Mouse (Mus musculus): ENCODE results near the gene Scn11a. TPM values are rescaled to one million over a fixed set of nuclear protein-coding genes. Genes with fewer than 3 reads are reported as not detected.

The Scn11a gene
- total and polyA plus RNA-seq, 3 experiments: 0.04 to 0.05 TPM; not detected in 1

GRCm38 (mm10) chr9:119759457-119759856, 65.8 kb downstream of the Scn11a start:
- no peak overlapping the region for H3K9ac ChIP-seq (ENCODE audit: low read depth, low read length)
- H3K79me2 ChIP-seq (replicated peaks; ENCODE audit: control insufficient read depth, insufficient read depth, low read length): no peaks in the 10 kb centered on the region
- no peak overlapping the region for H3K27ac ChIP-seq
- no peaks in the 10 kb centered on the region for H3K27me3 ChIP-seq (ENCODE audit: control insufficient read depth, insufficient read depth, low read length)
- WGBS: 85% methylated on average over 1 of the region's 1 CpGs
- no peaks in the 10 kb centered on the region for H3K36me3 ChIP-seq (ENCODE audit: control insufficient read depth, insufficient read depth, low read length)
- TF ChIP-seq CTCF (IDR thresholded peaks at IDR 0.05) (0 out of 2 replicates have a peak, but pooled peaks have one; percentile 9), POLR2A (IDR thresholded peaks at IDR 0.05; ENCODE audit: insufficient read depth, low read depth, low read length) (no peak)
- intact Hi-C loops (cut with DNase I): no loop called here
- no peak for DNase-seq
- no peaks in the 10 kb centered on the region for H3K4me1 ChIP-seq (ENCODE audit: control insufficient read depth, insufficient read depth, low read length)
- no peak overlapping the region for H3K4me3 ChIP-seq

- TF ChIP-seq CTCF (IDR thresholded peaks at IDR 0.05): peak; percentile 69
- no peak for TF ChIP-seq POLR2A (IDR thresholded peaks at IDR 0.05; ENCODE audit: insufficient read depth, low read depth, low read length)
- TF ChIP-seq EP300 (IDR thresholded peaks at IDR 0.05; ENCODE audit: insufficient read depth, low read depth, low read length): 0 out of 2 replicates have a peak, but pooled peaks have one; percentile 14
- H3K4me1 ChIP-seq (ENCODE audit: control insufficient read depth, insufficient read depth, low read length): no peaks in the 10 kb centered on the region
- no peaks in the 10 kb centered on the region for H3K36me3 ChIP-seq (ENCODE audit: control insufficient read depth, insufficient read depth, low read length)
- H3K79me2 ChIP-seq (replicated peaks; ENCODE audit: control insufficient read depth, insufficient read depth, low read length): no peaks in the 10 kb centered on the region
- H3K27me3 ChIP-seq (ENCODE audit: control insufficient read depth, insufficient read depth, low read length): no peaks in the 10 kb centered on the region
- intact Hi-C loops (cut with DNase I): loop anchor here (2.0 to 5.0 kb wide), 2 partner anchors 89 to 291 kb away; no protein-coding TSS in a partner anchor
- no peak for DNase-seq
- no peak overlapping the region for H3K9ac ChIP-seq (ENCODE audit: low read depth, low read length)
- WGBS: 11% methylated on average over 5 of the region's 5 CpGs
- no peak overlapping the region for H3K4me3 ChIP-seq
- no peak overlapping the region for H3K27ac ChIP-seq
These were observed 73.7 kb downstream of the Scn11a start for GRCm38 (mm10) chr9:119751507-119751906.

- Histone ChIP-seq H3K79me2 (replicated peaks; ENCODE audit: control insufficient read depth, insufficient read depth, low read length) (no peaks in the 10 kb centered on the region), H3K27ac (no peak overlapping the region), H3K27me3 (ENCODE audit: control insufficient read depth, insufficient read depth, low read length) (no peaks in the 10 kb centered on the region), H3K36me3 (ENCODE audit: control insufficient read depth, insufficient read depth, low read length) (no peaks in the 10 kb centered on the region), H3K4me3 (no peak overlapping the region), H3K4me1 (ENCODE audit: control insufficient read depth, insufficient read depth, low read length) (no peaks in the 10 kb centered on the region), H3K9ac (ENCODE audit: low read depth, low read length) (no peak overlapping the region)
- intact Hi-C loops (cut with DNase I): no loop called here
- no peak for DNase-seq
- 64% methylated on average over 9 of the region's 9 CpGs for WGBS
- no peak for TF ChIP-seq EP300 (IDR thresholded peaks at IDR 0.05; ENCODE audit: insufficient read depth, low read depth, low read length)
- TF ChIP-seq CTCF (IDR thresholded peaks at IDR 0.05): no peak
- TF ChIP-seq POLR2A (IDR thresholded peaks at IDR 0.05; ENCODE audit: insufficient read depth, low read depth, low read length): no peak
These were observed 76.1 kb downstream of the Scn11a start for GRCm38 (mm10) chr9:119749112-119749511.

GRCm38 (mm10) chr9:119743900-119744299, 81.4 kb downstream of the Scn11a start:
- Histone ChIP-seq H3K27ac (no peak overlapping the region), H3K36me3 (ENCODE audit: control insufficient read depth, insufficient read depth, low read length) (no peaks in the 10 kb centered on the region), H3K9ac (ENCODE audit: low read depth, low read length) (no peak overlapping the region), H3K4me1 (ENCODE audit: control insufficient read depth, insufficient read depth, low read length) (no peaks in the 10 kb centered on the region), H3K79me2 (replicated peaks; ENCODE audit: control insufficient read depth, insufficient read depth, low read length) (no peaks in the 10 kb centered on the region), H3K27me3 (ENCODE audit: control insufficient read depth, insufficient read depth, low read length) (no peaks in the 10 kb centered on the region), H3K4me3 (no peak overlapping the region)
- WGBS: 32% methylated on average over 4 of the region's 4 CpGs
- DNase-seq: peak in 1 of 2 experiments; percentile 22
- TF ChIP-seq EP300 (IDR thresholded peaks at IDR 0.05; ENCODE audit: insufficient read depth, low read depth, low read length): no peak
- TF ChIP-seq POLR2A (IDR thresholded peaks at IDR 0.05; ENCODE audit: insufficient read depth, low read depth, low read length): no peak
- no peak for TF ChIP-seq CTCF (IDR thresholded peaks at IDR 0.05)
- intact Hi-C loops (cut with DNase I): no loop called here

GRCm38 (mm10) chr9:119743312-119743711, 81.9 kb downstream of the Scn11a start:
- H3K9ac ChIP-seq (ENCODE audit: low read depth, low read length): no peak overlapping the region
- H3K27me3 ChIP-seq (ENCODE audit: control insufficient read depth, insufficient read depth, low read length): no peaks in the 10 kb centered on the region
- no peaks in the 10 kb centered on the region for H3K4me1 ChIP-seq (ENCODE audit: control insufficient read depth, insufficient read depth, low read length)
- no peaks in the 10 kb centered on the region for H3K79me2 ChIP-seq (replicated peaks; ENCODE audit: control insufficient read depth, insufficient read depth, low read length)
- DNase-seq: no peak
- H3K36me3 ChIP-seq (ENCODE audit: control insufficient read depth, insufficient read depth, low read length): no peaks in the 10 kb centered on the region
- H3K4me3 ChIP-seq: no peak overlapping the region
- TF ChIP-seq POLR2A (IDR thresholded peaks at IDR 0.05; ENCODE audit: insufficient read depth, low read depth, low read length) (no peak), EP300 (IDR thresholded peaks at IDR 0.05; ENCODE audit: insufficient read depth, low read depth, low read length) (no peak), CTCF (IDR thresholded peaks at IDR 0.05) (no peak)
- no peak overlapping the region for H3K27ac ChIP-seq
- intact Hi-C loops (cut with DNase I): no loop called here
- WGBS: 61% methylated on average over 3 of the region's 3 CpGs

GRCm38 (mm10) chr9:119741101-119741786, 84.0 kb downstream of the Scn11a start:
- H3K27ac ChIP-seq: no peak overlapping the region
- H3K27me3 ChIP-seq (ENCODE audit: control insufficient read depth, insufficient read depth, low read length): no peaks in the 10 kb centered on the region
- TF ChIP-seq POLR2A (IDR thresholded peaks at IDR 0.05; ENCODE audit: insufficient read depth, low read depth, low read length) (no peak), EP300 (IDR thresholded peaks at IDR 0.05; ENCODE audit: insufficient read depth, low read depth, low read length) (no peak), CTCF (IDR thresholded peaks at IDR 0.05) (no peak)
- no peaks in the 10 kb centered on the region for H3K4me1 ChIP-seq (ENCODE audit: control insufficient read depth, insufficient read depth, low read length)
- H3K9ac ChIP-seq (ENCODE audit: low read depth, low read length): no peak overlapping the region
- DNase-seq: no peak
- no peak overlapping the region for H3K4me3 ChIP-seq
- H3K79me2 ChIP-seq (replicated peaks; ENCODE audit: control insufficient read depth, insufficient read depth, low read length): no peaks in the 10 kb centered on the region
- H3K36me3 ChIP-seq (ENCODE audit: control insufficient read depth, insufficient read depth, low read length): no peaks in the 10 kb centered on the region
- intact Hi-C loops (cut with DNase I): no loop called here
- WGBS: 42% methylated on average over 5 of the region's 5 CpGs

Measured in heart, adult 2 months (tissue).